Comparison of ENCODE assay signal across 19 mouse cellular contexts in the genomic region with DNA sequence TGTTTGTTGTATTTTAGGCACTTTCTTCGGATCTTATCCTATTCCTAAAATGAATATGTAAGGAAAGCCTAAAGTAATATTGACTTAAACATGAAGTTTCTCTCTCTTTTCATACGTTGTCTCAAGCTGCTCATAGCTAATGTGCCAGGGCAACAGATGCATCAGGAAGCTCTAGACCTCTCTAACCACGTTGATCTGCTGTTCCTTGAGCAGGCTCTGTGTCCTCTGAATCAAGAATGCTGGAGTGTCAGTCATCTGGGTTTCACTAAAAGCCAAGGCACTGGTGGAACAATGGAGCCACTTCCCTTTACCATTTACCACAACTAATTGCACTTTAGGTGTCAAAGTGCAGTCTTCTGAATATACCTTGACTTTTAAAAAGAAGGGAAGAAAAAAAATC.
A peak's percentile ranks its signal among the peaks of the same experiment; 100 is the strongest.
DNase-seq lines count a peak whose midpoint lies in the region; ATAC-seq and TF ChIP-seq lines count a peak whose summit lies in the region.
"Had no signal": no experiment of that assay in that cellular context is flagged by ENCODE, and none has a peak within 500 bp of the region (broad histone marks: within the 10 kb centered on the region; RNA-seq: fewer than 3 reads in every experiment).

No protein-coding gene starts in this region.

- WGBS in forebrain, postnatal 0 days: 53% methylated on average over 3 of the region's 3 CpGs
- 71% methylated on average over 3 of the region's 3 CpGs for WGBS in forebrain, embryonic 13.5 days

- no peak for TF ChIP-seq CTCF in forebrain, postnatal 0 days (IDR thresholded peaks at IDR 0.05; ENCODE audit: low read depth)

- H3K27ac ChIP-seq in forebrain, postnatal 0 days (ENCODE audit: low read depth, low read length): no peak overlapping the region
- H3K27ac ChIP-seq in forebrain, embryonic 13.5 days: no peak overlapping the region

- H3K9me3 ChIP-seq in forebrain, postnatal 0 days (ENCODE audit: low read length): no peaks in the 10 kb centered on the region
- no peaks in the 10 kb centered on the region for H3K9me3 ChIP-seq in forebrain, embryonic 13.5 days (replicated peaks)
- H3K9me3 ChIP-seq: G1E had no signal

- no peaks in the 10 kb centered on the region for H3K4me1 ChIP-seq in forebrain, postnatal 0 days (ENCODE audit: insufficient read depth)
- H3K4me1 ChIP-seq in forebrain, embryonic 13.5 days: no peaks in the 10 kb centered on the region

- peak; percentile 58; the same call in 1 of the 2 replicates for ATAC-seq in forebrain, postnatal 0 days
- no peak for ATAC-seq in forebrain, embryonic 13.5 days
- ATAC-seq: activated CD4-positive, CD25-positive, alpha-beta regulatory T cell, adult 4 months; CD4-positive, CD25-positive, alpha-beta regulatory T cell, adult 4 months; Patski had no signal

- no peak overlapping the region for H3K4me2 ChIP-seq in forebrain, postnatal 0 days (ENCODE audit: low read depth)
- no peak overlapping the region for H3K4me2 ChIP-seq in forebrain, embryonic 13.5 days

- intact Hi-C loops in heart, postnatal 36 days (cut with DNase I): no loop called here

- no peaks in the 10 kb centered on the region for H3K36me3 ChIP-seq in forebrain, postnatal 0 days (ENCODE audit: insufficient read depth)
- H3K36me3 ChIP-seq in forebrain, embryonic 13.5 days (ENCODE audit: poor library complexity, severe bottlenecking): no peaks in the 10 kb centered on the region
- H3K36me3 ChIP-seq: G1E had no signal

- DNase-seq in forebrain, postnatal 0 days: no peak
- peak; percentile 56 for DNase-seq in heart, adult 11 months
- DNase-seq in heart, postnatal 36 days: no peak
- DNase-seq: adrenal gland, adult 2 months; adrenal gland, adult 8-10 months; adrenal gland, postnatal 10 days; adrenal gland, postnatal 14 days; adrenal gland, postnatal 25 days; adrenal gland, postnatal 36 days; B cell, adult 2 months; cerebellum, adult 11 months; cerebellum, adult 11-12 months; cerebellum, adult 18-20 months had no signal

- no peaks in the 10 kb centered on the region for H3K27me3 ChIP-seq in forebrain, postnatal 0 days (ENCODE audit: insufficient read depth, low read length)
- no peaks in the 10 kb centered on the region for H3K27me3 ChIP-seq in forebrain, embryonic 13.5 days
- H3K27me3 ChIP-seq: CH12.LX, Patski had no signal

- H3K9ac ChIP-seq in forebrain, postnatal 0 days: no peak overlapping the region
- H3K9ac ChIP-seq in forebrain, embryonic 13.5 days: no peak overlapping the region

- no peak overlapping the region for H3K4me3 ChIP-seq in forebrain, postnatal 0 days (ENCODE audit: low read depth, low read length)
- H3K4me3 ChIP-seq in forebrain, embryonic 13.5 days: no peak overlapping the region
